Mouse (Mus musculus): ENCODE data around the gene Tmem26. TPM values are rescaled to one million over a fixed set of nuclear protein-coding genes. Genes with fewer than 3 reads are reported as not detected.

Tmem26 gene
- polyA plus RNA-seq, 1 experiment from 2014 or later = 5.0 TPM

GRCm38 (mm10) chr10:68824519-68824918 lies 101.1 kb downstream of the Tmem26 start:
- WGBS = 94% methylated on average over 4 of the region's 4 CpGs
- Histone ChIP-seq H3K9me3 (no peaks in the 10 kb centered on the region), H3K4me1 (replicated peaks) (no peaks in the 10 kb centered on the region), H3K36me3 (no peaks in the 10 kb centered on the region), H3K9ac (no peak overlapping the region), H3K4me3 (no peak overlapping the region), H3K27ac (replicated peaks) (no peak overlapping the region), H3K27me3 (no peaks in the 10 kb centered on the region), H3K4me2 (no peak overlapping the region)
- no peak for ATAC-seq (ENCODE audit: low read depth)

Other genes with a start within 250 kb of the Tmem26 start
- 0.30 and 0.52 TPM in 2 replicates for gene Cabcoco1, start 181.8 kb upstream of the Tmem26 start, polyA plus RNA-seq (2015; fragmentation: Nextera tagmentation; extraction: Ambion mirVana)